Mouse (Mus musculus) left cerebral cortex, adult 18-20 months (tissue): ENCODE measurements around the gene Cyth2. TPM values are rescaled to one million over a fixed set of nuclear protein-coding genes. Genes with fewer than 3 reads are reported as not detected.

Experiments
- DNase-seq, 2 experiments: peaks; one replicate each; pipeline ENCODE4 v3.0.0; 2021 to 2022; ENCODE audit warnings: low spot score in 2 of 2, mixed read lengths in 1 of 2
- long read RNA-seq, 2 experiments: library from polyadenylated mRNA; stranded (forward); transcript quantifications; one replicate each; pipeline ENCODE4 v2.0.0; 2021
- total RNA-seq, 2 experiments: library from RNA; stranded (reverse); gene quantifications; 2 replicates each; pipeline ENCODE4 v1.2.3; 2021

Cyth2 gene
- 100 to 1,000 TPM; 191 to 210 TPM for total RNA-seq
- long read RNA-seq, experiment 1, transcript Cyth2-202 (12 exons, 2,519 nt): minor isoform, 43 of 219 reads
- long read RNA-seq, experiment 1, transcript Cyth2-201 (12 exons, 2,527 nt): minor isoform, 10 of 219 reads
- long read RNA-seq, experiment 1, transcript Cyth2-203 (12 exons, 1,512 nt): major isoform, 132 of 219 reads
- long read RNA-seq, experiment 1, partial matches to known transcripts: 19 of 219 reads
- long read RNA-seq, experiment 1, other reads (novel, unspliced or antisense): 14 of 219 reads
- long read RNA-seq, experiment 2, transcript Cyth2-203 (12 exons, 1,512 nt): major isoform, 140 of 193 reads
- long read RNA-seq, experiment 2, transcript Cyth2-202 (12 exons, 2,519 nt): minor isoform, 36 of 193 reads
- long read RNA-seq, experiment 2, partial matches to known transcripts: 10 of 193 reads
- long read RNA-seq, experiment 2, other reads (novel, unspliced or antisense): 5 of 193 reads

DNA sequence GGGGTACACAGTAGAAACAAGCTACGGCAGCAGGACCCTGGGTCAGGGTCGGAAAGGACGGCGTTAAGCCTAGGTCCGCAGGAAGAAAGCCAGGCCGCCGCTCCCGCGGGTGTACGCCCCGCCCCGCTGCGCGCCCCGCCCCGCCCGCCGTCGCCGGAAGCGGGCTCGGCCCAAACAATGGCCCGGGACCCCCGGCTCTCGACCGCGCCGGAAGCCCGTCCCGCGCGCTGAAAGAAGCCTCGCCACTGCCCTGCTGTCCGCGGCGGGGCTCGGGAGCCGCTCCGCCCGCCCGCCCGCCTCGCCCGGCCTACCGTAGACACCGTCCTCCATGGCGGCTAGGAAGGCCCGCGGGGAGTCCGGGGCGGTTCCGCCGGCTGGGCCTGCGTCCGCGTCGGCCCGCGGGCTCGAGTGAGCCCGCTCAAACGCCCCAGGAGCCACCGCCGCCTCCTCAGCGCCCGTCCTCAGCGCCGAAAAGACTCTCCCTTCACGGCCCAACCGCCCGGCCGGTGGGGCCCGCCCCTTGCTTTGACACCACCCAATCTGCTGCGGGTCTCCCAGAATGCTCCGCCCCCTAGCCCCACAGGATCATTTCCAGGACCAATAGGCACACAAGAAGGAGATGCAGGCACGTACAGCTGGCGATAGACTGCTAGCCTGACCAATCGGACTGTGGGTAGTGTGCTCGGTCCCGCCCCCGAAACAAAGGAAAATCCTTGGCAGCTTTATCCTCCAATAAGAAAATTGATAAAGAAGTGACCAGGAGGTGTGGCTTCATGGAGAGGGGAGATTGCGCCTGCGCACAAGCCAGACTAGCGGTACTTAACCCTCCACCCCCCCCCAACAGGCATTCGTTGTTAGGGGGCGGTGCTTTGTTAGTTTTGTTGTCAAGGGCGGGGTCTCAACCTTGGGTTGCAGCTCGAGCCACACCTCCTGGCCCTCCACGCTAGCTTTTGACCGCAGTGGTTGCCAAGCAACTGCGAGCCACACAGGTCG lies at the start of gene Cyth2:
Gene Cyth2, minus strand, starts transcription at position 795 of the 993 bp plus-strand sequence.
- DNase-seq: peak; percentile 98

DNA sequence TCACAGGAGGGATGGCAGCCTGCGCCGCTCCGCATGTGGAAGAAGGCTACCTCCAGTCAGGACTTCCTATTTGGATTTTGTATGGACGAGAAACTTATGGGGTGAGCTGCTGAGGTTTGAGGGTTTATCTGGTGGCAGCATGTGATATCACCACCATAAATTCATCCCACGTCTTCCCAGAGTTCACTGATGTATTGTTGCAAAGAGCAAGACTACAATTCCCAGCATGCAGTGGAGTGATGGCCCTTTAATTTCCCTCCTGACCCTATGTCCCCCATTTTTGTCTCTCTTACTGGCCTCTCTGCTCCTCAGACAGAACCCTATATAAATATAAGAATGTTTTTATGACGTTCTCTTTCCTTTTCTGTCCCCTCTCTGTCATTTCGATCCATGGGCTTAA lies 48.4 kb upstream of the Cyth2 start:
- DNase-seq: no peak

DNA sequence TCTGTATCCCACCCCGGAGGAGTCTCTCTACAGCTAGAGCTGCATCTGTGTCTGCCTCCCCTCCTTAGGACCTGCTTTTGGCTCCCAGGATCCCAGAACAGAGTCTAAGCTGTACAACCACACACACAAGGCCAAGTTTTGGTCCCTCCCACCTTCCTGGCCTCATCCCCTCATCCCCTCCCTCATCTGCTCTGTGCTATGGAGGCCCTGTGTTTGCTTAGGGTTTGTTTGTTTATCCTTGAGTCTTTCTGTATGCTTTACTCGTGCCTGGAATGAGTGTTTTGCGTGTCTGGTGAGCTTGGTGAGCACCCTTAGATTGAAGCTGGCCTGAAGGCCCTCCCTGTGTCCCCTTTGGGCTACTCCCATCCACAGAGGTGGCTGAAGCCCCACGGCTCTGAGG lies 44.6 kb upstream of the Cyth2 start:
- DNase-seq: no peak

DNA sequence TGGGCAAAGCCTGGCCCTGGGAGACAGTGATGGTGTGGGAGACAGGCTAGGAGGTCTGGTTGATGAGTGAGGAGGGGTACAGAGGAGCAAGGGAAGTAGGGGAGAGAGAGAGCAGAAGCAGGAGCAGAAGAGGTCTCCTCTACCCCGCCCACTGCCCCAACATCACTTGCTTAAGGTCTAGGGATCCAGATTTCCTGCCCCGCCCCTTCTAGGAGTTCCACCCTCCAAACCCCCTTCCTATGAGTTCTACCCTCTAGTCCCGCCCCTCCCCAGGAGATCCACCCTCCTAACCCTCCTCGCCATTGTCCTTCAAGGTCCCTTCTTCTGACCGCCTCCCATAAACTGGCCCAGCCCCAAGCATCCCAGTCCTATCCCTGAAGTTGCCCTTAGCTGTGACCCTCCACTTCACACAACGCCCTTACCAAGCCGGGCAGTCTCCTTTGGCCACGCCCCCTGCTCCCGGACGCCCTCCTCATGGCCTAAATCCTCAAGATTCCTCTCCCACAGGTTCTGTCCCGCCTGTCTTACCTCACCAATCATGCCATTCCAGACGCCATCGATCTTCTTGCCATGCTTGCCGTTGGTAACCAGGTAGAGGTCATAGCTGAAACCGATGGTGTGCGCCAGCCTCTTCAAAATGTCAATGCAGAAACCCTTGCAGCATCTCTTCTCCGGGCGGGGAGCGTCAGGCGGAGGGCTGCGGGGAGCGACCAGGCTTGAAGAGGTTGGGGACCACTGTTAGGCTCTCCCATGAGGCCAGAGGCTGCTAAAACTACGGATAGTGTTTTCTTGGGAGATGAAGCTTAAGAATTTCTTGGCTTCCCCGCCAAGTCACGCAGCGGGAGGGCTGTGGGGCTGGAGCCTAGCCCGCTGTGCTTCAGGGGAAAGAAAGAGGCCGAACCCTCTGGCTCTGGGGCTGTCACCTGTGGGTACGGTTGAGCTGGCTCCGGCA lies 42.8 kb upstream of the Cyth2 start:
- DNase-seq: no peak

DNA sequence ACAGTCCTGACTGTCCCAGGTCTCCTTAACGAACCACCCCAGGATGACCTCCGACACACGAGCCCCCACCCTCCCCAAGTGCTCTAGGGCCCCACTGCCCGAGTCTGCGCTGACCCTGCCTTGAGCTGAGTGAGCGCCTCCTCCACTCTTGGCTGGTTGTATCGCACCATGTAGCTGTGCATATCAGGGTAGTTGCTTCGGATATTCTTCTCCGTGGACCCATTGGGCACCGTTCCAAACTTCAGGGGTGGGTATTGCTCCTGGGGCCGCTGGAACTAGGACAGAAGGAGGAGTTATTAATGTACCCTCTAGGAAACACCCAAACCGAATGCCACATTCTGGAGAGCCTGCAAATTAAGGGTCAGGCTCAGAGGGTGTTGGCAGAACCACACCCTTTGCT lies 38.7 kb upstream of the Cyth2 start:
- DNase-seq: no peak

DNA sequence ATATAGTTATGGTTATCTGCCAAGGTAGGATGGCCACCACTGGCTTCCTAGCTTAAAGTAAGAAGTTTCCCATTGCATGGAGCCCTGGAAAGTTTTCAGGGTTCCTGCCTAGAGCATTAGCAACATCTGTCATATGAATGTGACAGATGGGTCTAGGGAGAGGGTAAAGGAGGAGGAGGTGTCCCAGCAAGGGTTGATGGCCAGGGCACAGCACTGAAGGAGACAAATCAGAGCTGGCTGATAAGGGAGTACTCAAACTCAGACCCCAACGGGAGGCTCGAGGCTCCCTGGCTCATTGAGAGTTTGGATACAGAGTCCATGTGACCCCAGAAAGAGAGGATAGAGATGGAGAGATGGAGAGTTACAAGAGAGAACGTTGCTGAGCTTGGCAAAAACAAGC lies 36.3 kb upstream of the Cyth2 start:
- no peak for DNase-seq

DNA sequence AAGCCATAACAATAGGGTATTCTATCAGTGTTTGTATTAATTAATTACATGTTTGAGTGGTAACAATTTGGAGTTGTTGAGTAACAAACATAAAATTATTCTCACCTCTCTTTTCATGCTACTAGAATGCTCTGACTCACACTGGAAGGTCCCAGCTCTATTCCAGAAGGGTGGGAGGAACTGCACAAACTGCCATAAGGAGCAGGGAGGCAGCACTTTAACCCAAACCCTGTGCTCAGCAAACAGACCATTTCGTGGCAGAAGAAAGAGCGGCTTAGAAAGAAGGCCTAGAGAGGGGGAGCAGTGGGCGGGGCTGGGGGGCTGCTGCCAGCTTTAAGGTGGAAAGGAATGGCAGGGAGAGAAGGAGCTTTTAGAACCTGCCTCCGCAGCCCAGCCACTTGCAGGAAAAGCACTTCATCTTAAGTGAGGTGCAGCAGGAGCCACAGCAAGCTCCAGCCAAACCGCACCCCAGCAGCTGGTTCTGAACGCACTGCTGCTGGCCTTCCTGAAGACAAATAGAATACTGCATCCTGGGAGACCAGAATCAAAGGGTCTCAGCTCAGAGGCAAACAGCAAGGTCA lies 34.2 kb upstream of the Cyth2 start:
- no peak for DNase-seq

DNA sequence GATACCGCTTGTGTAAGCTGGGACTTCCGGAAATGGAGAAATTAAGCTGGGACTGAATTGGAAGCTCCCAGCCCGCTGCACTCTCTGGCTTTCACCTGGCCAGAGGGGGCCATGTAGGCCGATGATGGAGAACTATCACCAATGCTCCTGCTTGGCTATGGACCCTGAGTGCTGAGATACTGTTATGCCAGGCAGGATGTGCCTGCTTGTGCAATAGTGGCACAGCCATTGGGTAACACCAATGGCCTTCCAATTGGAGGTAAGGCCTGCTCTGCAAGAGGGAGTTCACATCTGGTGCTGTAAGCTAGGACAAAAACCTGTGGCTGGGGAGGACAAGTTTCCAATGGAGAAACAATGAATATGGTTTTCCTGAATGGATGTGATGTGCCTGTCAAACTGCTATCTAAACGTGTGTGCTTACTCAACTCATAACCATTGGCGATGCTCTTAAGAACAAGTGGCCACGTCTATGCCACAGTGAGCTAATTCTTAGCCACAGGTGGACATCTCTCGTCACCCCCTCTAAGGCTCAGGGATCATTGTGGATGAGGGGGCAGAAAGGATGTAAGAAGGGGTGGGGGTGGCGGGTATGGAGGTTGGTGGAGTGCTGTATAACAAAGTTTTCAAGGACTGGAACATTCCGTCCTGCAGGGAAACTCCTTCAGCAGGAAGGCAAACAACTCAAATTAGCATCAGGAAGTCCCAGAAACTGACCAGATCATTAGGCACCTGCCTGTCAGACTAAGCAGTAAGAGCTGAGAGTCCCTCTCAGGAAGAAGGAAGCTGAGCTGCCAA lies 28.8 kb upstream of the Cyth2 start:
- no peak for DNase-seq

DNA sequence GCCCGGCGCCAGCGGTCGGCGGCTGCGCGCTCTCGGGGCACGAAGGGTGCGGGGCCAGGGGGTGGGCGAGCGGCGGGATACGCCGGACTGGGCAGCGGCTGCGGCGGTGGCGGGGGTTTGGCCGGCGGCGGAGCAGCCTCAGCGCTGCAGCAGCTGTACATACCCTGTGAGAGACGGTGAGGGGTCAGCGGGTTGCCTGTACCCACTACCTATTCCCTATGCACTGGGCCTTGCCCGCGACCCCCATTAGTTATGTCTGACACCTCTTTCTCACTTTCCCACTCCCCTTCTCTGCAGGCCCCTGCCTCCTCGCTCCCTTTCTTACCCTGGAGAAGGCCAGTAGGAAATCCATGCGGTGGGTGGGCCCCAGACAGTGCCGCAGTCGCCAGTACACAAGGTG lies 19.5 kb upstream of the Cyth2 start:
- no peak for DNase-seq

DNA sequence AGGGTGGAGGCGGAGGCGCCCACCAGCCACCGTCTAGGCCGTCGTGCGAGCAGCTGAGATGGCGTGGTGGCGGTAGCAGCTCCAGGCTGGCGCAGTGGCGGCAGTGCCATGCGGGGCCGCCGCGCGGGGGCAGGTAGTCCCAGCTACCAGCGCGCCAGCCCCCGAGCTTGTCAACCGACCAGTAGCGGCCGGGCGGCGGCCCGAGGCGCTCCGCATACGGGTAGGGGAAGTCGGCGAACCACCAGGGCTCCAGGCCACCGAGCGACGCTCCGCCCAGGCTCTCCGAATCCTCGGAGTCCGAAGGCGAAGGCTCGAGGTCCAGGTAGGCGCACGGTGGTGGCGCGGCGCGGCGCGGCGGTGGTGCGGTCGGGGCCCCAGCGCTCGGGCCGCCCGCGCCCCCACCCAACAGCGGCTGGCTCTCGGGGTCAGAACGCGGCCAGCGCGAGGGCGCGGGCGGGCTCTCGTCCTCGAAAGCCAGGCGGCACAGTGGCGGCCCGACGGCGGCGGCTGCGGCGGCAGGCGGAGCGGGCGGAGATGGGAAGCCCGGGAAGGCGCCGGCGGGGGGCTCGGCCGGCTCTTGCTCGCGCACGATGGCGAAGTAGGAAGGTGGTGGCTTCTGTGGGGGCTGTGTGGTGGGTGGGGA lies 18.9 kb upstream of the Cyth2 start:
- DNase-seq: peak in 1 of 2 experiments; percentile 49

DNA sequence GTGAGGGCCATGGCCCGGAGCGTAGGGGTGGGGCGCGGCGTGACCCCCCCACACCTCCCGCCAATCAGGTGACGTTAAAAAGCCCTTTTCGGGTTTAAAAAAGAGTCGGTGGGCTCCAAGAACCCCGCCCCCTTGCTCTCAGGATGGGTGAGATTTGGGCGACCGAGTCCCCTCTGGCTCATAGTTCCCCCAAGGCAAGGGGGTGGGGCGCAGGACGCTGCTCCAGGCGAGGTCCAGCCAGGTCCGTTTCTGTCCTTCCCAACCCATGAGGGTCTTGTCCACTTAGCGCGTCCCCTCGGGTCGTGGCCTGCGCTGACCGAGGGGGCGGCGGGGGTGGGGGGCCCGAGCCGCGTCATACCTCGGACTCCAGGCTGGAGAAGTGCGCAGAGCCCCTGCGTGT lies 18.0 kb upstream of the Cyth2 start:
- no peak for DNase-seq

DNA sequence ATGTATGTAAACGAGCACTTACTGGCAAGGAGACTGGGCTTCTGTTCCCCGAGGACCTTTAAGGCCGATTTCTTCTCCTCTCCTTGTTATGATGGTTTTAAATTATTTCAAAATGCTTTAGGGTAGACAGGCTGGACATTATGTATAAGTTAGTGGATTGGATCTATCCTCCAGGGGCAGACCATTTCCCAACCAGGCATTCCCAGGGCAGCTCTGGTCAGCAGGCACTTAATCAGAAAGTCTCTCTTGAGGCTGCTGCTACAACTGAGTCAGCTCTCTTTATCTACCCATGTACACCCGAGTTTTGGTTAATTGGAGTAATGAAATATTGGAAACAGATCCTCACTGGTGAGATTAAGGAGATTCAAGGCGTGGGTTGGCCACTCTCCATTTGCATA lies 16.7 kb upstream of the Cyth2 start:
- no peak for DNase-seq

DNA sequence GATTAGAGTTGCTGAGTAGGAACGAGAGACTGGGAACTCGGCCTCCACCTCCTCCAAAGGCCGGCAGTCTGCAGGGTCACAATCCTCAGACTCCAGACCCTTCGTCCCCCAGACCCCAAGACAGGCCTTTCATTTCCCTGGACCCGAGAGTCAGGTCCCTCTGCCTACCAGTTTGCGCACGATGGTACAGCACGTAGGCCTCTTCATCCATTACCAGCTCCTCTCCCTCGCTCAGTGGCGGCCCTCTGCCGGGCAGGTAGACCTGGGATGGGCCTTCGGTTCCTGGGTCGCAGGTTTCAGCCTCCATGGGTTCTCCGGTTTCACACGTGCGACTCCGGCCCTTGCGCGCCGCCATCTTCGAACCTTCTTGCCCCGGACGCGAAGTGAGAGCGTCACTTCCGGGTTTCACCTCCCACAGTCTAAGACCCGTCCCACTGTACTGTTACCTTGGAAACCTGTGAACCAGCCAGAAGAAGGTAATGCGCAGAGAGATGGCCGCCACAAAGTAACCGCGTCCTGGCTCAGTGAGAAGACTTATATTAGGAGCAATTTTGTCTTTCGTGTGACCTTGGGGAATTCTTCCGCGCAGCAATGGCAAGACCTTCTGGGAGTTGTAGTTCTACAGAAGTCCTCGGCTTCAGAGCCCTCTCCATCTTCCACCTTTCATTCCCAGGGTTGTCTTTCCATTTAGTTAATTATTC lies 16.2 kb upstream of the Cyth2 start, which contains the start of gene Grwd1:
Gene Grwd1, minus strand, starts transcription at position 518 of the 701 bp plus-strand sequence.
- DNase-seq: peak; percentile 85 to 90

DNA sequence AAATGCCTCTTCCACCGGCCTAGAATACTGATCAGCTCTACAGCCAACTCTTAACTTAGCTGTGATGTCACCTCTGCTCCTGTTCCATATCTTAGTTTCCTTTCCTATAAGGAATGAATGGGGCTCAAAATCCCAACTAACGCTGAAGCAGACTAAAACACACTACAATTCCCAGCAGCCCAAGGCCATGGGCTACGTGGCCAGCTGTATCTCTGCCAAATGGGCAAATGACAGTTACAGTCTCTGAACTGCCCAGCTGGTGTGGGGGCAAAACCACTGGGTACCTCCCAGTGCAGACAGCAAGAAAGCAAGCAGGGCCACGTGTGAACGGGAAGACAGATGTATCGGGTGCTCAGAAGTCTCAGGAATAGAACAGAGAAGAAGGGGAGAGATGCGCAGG lies 12.2 kb upstream of the Cyth2 start:
- no peak for DNase-seq

DNA sequence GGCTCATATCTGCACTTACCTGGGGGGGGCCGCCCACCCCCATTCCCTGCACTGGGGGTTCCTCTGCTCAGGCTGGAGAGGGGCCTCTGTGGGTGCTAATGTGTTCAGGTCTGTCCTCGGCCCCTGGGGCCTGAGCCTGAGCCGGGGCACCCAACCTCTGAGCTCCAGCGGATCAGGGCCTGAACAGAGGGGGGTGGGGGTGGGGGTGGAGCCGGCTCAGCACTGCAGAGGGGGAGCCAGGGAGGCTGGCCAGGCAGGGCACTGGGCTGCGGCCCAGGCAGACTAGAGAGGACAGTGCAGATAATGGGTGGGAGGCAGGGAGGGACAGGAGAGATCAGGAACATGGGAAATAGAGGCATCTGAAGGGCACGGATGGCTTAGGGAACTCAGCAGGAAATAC lies 10.2 kb upstream of the Cyth2 start, which contains the start of gene Kcnj14:
Gene Kcnj14, minus strand, starts transcription at position 185 of the 400 bp plus-strand sequence.
- no peak for DNase-seq

DNA sequence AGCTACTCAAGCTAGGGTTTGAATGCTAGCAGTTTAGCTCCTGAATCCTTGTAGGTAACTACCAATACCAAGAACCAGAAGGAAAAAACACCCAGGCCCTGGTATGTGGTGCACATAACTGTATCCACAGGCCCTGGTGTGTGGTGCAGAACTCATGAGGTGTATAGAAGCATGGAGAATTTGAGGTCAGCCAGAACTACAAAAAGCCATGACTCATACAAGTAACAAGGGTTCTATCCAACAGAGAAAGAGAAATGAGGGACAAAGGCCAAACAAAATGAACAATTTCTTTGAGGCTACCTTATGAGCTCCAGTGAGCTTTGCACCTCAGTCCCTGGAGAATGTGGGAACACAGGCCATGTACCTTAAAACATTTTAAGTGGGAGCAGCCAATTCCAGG lies 6.5 kb upstream of the Cyth2 start:
- DNase-seq: no peak

DNA sequence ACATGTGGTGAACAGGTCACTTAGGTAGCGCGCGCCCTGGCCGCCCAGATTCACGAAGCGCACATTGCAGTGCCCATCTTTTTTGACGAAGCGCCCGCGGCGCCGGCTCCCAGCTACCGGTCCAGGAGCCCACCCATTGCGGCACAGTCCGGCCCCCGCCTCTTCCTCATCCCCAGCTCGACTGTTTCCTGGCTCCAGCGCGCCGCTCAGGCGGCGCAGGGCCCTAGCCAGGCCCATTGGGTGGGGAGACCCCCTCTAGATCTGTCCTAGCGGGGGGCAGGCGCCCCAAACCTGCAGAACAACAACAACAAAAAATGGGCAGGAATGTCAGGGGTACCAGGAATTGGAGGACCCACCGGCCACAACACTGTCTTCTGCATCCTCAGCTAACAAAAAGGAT lies 5.5 kb upstream of the Cyth2 start:
- no peak for DNase-seq

DNA sequence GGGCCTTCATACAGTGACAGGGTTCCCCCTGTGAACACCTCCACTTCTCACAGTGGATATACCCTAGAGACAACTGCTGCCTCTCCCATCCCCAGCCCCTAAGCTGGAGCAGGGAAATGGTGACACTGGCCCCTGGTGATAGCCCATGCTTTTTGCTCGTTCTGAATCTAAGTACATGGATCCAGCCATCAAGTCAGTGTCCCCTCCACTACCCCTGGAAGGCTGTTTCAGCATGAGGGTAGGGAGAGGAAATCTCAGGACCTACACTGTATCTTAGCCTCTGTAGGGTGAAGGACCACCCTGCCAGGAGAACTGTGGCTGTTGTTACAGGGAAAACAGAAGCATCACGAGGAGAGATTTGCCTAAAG lies 1.6 kb upstream of the Cyth2 start:
- no peak for DNase-seq
